Mouse (Mus musculus): Measurements from ENCODE around the gene Sema5a. TPM values are rescaled to one million over a fixed set of nuclear protein-coding genes. Genes with fewer than 3 reads are reported as not detected.

The Sema5a gene
- polyA plus RNA-seq, 1 experiment: 7.6 TPM

- WGBS: 22% methylated on average over 6 of the region's 6 CpGs
- DNase-seq: peak; percentile 52
- no peak overlapping the region for H3K4me3 ChIP-seq (replicated peaks; ENCODE audit: extremely low read depth, low read depth, low read length)
- peak; percentile 86 for TF ChIP-seq CTCF (IDR thresholded peaks at IDR 0.05; ENCODE audit: insufficient read depth, low read length)
- TF ChIP-seq POLR2A (IDR thresholded peaks at IDR 0.05; ENCODE audit: borderline replicate concordance, extremely low read depth, low read depth, low read length): no peak
- H3K4me1 ChIP-seq (ENCODE audit: control insufficient read depth, insufficient read depth, low read length): no peaks in the 10 kb centered on the region; the same call in 1 of the 2 replicates
Measured at GRCm38 (mm10) chr15:32437654-32438053, 193.0 kb downstream of the Sema5a start.

GRCm38 (mm10) chr15:32442745-32443144 is 198.1 kb downstream of the Sema5a start:
- Histone ChIP-seq H3K4me1 (ENCODE audit: control insufficient read depth, insufficient read depth, low read length) (no peaks in the 10 kb centered on the region; the same call in none of the 2 replicates), H3K4me3 (replicated peaks; ENCODE audit: extremely low read depth, low read depth, low read length) (no peak overlapping the region)
- no peak for DNase-seq
- 49% methylated on average over 4 of the region's 4 CpGs for WGBS
- no peak for TF ChIP-seq POLR2A (IDR thresholded peaks at IDR 0.05; ENCODE audit: borderline replicate concordance, extremely low read depth, low read depth, low read length)
- no peak for TF ChIP-seq CTCF (IDR thresholded peaks at IDR 0.05; ENCODE audit: insufficient read depth, low read length)

GRCm38 (mm10) chr15:32447558-32448349 is 203.1 kb downstream of the Sema5a start:
- DNase-seq: no peak
- 69% methylated on average over 7 of the region's 7 CpGs for WGBS

DNA sequence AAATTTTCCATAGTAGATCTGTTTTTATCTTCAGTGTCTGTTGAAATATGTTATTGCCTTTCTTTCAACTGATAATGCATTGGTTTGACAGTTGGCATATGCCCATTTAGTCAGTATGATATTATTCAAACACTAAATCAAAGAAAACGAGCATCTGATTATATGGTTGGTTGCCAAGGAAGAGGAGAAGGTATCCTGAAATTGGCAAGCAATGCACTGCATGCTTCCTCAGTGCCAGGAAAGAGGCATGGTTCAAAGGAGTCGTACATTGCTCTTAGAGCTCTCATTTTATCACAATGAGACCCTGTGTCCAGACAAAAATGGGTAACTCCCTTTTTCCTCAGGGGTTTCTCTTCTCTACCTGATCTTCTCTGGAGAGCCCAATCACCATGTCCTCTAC is 214.4 kb downstream of the Sema5a start:
- DNase-seq: no peak
- TF ChIP-seq POLR2A (IDR thresholded peaks at IDR 0.05; ENCODE audit: borderline replicate concordance, extremely low read depth, low read depth, low read length) (no peak), CTCF (IDR thresholded peaks at IDR 0.05; ENCODE audit: insufficient read depth, low read length) (no peak)
- WGBS: 37% methylated on average over 2 of the region's 2 CpGs
- Histone ChIP-seq H3K4me1 (ENCODE audit: control insufficient read depth, insufficient read depth, low read length) (no peaks in the 10 kb centered on the region), H3K4me3 (replicated peaks; ENCODE audit: extremely low read depth, low read depth, low read length) (no peak overlapping the region)

More at GRCm38 (mm10) chr15:32447558-32448349, 203.1 kb downstream of the Sema5a start:
- TF ChIP-seq CTCF (IDR thresholded peaks at IDR 0.05; ENCODE audit: insufficient read depth, low read length) (no peak), POLR2A (IDR thresholded peaks at IDR 0.05; ENCODE audit: borderline replicate concordance, extremely low read depth, low read depth, low read length) (no peak)
- Histone ChIP-seq H3K4me3 (replicated peaks; ENCODE audit: extremely low read depth, low read depth, low read length) (no peak overlapping the region), H3K4me1 (ENCODE audit: control insufficient read depth, insufficient read depth, low read length) (no peaks in the 10 kb centered on the region; the same call in 1 of the 2 replicates)

GRCm38 (mm10) chr15:32460238-32460637 is 215.6 kb downstream of the Sema5a start:
- H3K4me3 ChIP-seq (replicated peaks; ENCODE audit: extremely low read depth, low read depth, low read length): no peak overlapping the region
- 91% methylated on average over 7 of the region's 7 CpGs for WGBS
- no peak for TF ChIP-seq CTCF (IDR thresholded peaks at IDR 0.05; ENCODE audit: insufficient read depth, low read length)
- TF ChIP-seq POLR2A (IDR thresholded peaks at IDR 0.05; ENCODE audit: borderline replicate concordance, extremely low read depth, low read depth, low read length): no peak
- DNase-seq: no peak
- no peaks in the 10 kb centered on the region for H3K4me1 ChIP-seq (ENCODE audit: control insufficient read depth, insufficient read depth, low read length)

GRCm38 (mm10) chr15:32471480-32472050 is 227.0 kb downstream of the Sema5a start:
- 41% methylated on average over 6 of the region's 6 CpGs for WGBS
- Histone ChIP-seq H3K4me1 (ENCODE audit: control insufficient read depth, insufficient read depth, low read length) (no peaks in the 10 kb centered on the region), H3K4me3 (replicated peaks; ENCODE audit: extremely low read depth, low read depth, low read length) (no peak overlapping the region)
- DNase-seq: no peak
- TF ChIP-seq CTCF (IDR thresholded peaks at IDR 0.05; ENCODE audit: insufficient read depth, low read length): no peak
- TF ChIP-seq POLR2A (IDR thresholded peaks at IDR 0.05; ENCODE audit: borderline replicate concordance, extremely low read depth, low read depth, low read length): no peak

DNA sequence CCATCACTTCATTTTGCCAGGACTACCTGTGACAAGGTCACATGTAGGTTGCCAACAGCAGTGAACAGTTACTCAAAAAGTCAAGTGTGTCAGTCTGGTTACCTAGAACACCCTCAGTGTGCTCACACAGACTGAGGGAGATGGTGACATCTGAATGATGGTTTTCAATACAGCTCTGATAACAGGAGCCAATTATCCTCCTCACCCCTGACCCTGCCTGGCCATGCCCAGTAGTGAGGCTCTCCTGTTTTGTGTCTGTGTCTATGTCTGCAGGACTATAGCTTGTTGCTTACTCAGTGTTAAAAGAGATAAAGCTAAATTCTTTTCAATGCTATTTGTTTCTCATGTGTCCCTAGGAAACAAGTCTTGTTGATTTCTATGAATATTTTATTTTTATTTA is 236.1 kb downstream of the Sema5a start:
- Histone ChIP-seq H3K4me1 (ENCODE audit: control insufficient read depth, insufficient read depth, low read length) (no peaks in the 10 kb centered on the region), H3K4me3 (replicated peaks; ENCODE audit: extremely low read depth, low read depth, low read length) (no peak overlapping the region)
- TF ChIP-seq CTCF (IDR thresholded peaks at IDR 0.05; ENCODE audit: insufficient read depth, low read length) (no peak), POLR2A (IDR thresholded peaks at IDR 0.05; ENCODE audit: borderline replicate concordance, extremely low read depth, low read depth, low read length) (no peak)
- DNase-seq: no peak

- no peak for DNase-seq
- Histone ChIP-seq H3K4me1 (ENCODE audit: control insufficient read depth, insufficient read depth, low read length) (no peaks in the 10 kb centered on the region), H3K4me3 (replicated peaks; ENCODE audit: extremely low read depth, low read depth, low read length) (no peak overlapping the region)
- TF ChIP-seq POLR2A (IDR thresholded peaks at IDR 0.05; ENCODE audit: borderline replicate concordance, extremely low read depth, low read depth, low read length): no peak
- TF ChIP-seq CTCF (IDR thresholded peaks at IDR 0.05; ENCODE audit: insufficient read depth, low read length): no peak
- 77% methylated on average over 8 of the region's 8 CpGs for WGBS
Measured at GRCm38 (mm10) chr15:32485064-32485964, 240.7 kb downstream of the Sema5a start.

GRCm38 (mm10) chr15:32487968-32488367 is 243.4 kb downstream of the Sema5a start:
- DNase-seq: no peak
- no peak for TF ChIP-seq CTCF (IDR thresholded peaks at IDR 0.05; ENCODE audit: insufficient read depth, low read length)
- TF ChIP-seq POLR2A (IDR thresholded peaks at IDR 0.05; ENCODE audit: borderline replicate concordance, extremely low read depth, low read depth, low read length): no peak
- WGBS: 59% methylated on average over 1 of the region's 1 CpGs
- H3K4me3 ChIP-seq (replicated peaks; ENCODE audit: extremely low read depth, low read depth, low read length): no peak overlapping the region
- no peaks in the 10 kb centered on the region for H3K4me1 ChIP-seq (ENCODE audit: control insufficient read depth, insufficient read depth, low read length)
